In the genomic region with DNA sequence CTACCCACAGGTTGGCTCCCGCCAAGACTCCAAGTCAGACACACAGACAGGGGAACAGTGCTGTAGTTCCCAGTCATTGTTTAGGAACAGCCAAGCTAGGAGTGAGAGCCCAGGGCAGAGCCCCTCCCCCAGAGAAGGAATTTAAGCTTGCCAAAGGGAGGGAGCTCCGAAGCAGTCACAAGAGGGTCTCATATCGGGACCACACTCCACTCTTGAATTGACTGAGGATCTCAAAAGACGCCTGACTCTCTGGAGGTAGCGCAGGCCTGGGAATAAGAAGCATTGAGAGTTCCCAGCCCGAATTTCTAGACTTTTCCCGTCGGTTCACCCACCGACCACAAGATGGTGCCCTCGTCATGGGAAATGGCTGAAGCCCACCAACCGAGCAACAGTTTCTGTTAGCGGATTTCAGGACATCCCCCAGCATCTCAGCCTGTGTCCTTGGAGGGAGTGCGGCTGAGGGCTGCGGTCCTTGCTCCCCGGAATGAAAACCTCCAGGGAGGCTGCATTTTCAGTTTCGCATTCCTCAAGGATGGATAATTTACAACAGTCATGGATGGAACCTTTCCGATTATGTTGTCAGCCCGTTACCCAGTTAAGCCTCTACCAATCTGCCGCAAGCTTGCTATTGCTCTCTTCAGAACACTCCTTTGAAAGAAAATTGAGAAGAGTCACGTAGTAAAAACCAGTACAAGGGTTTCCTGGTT, we compare ENCODE assay signal across 8 mouse cellular contexts. TPM values are rescaled to one million over a fixed set of nuclear protein-coding genes. Genes with fewer than 3 reads are reported as not detected.
DNase-seq lines count a peak whose midpoint lies in the region; ATAC-seq and TF ChIP-seq lines count a peak whose summit lies in the region.

No protein-coding gene starts in this region.

- DNase-seq in WW6 (ENCODE audit: low read depth, low spot score) = peak; percentile 67
- DNase-seq in cerebellum, postnatal 36 days = peak; percentile 72 to 81
- DNase-seq in gastrocnemius, adult 2 months = peak; percentile 65
- peak; percentile 79 to 81 for DNase-seq in left cerebral cortex, adult 18-20 months (ENCODE audit: low spot score in 2 of 2)
- DNase-seq in lung, postnatal 4 days = peak; percentile 71 to 84
- DNase-seq in right cerebral cortex, adult 2 months (ENCODE audit: low spot score in 2 of 2) = peak; percentile 88 to 91
- DNase-seq in urinary bladder, postnatal 36 days (ENCODE audit: low spot score in 2 of 2) = peak; percentile 33 to 56

- peak overlapping the region; percentile 35 for H3K9ac ChIP-seq in hindbrain, embryonic 16.5 days (ENCODE audit: low read depth, low read length)

- TF ChIP-seq CTCF in gastrocnemius, adult 2 months (IDR thresholded peaks at IDR 0.05) = peak; percentile 89

- no peak overlapping the region for H3K27ac ChIP-seq in gastrocnemius, adult 2 months
- no peak overlapping the region for H3K27ac ChIP-seq in hindbrain, embryonic 16.5 days (ENCODE audit: low read depth, low read length)

- no peaks in the 10 kb centered on the region for H3K9me3 ChIP-seq in hindbrain, embryonic 16.5 days (ENCODE audit: control insufficient read depth, low read length)

- ATAC-seq in hindbrain, embryonic 16.5 days = peak; percentile 88

- H3K4me3 ChIP-seq in gastrocnemius, adult 2 months = peak overlapping the region; percentile 69
- peak overlapping the region; percentile 32 for H3K4me3 ChIP-seq in hindbrain, embryonic 16.5 days (ENCODE audit: low read length)

- peak overlapping the region; percentile 59 for H3K4me2 ChIP-seq in hindbrain, embryonic 16.5 days (ENCODE audit: low read length)

- intact Hi-C loops in gastrocnemius, adult 2 months (cut with DNase I) = loop anchor here (1.0 to 2.0 kb wide), 2 partner anchors 329 to 427 kb away; no protein-coding TSS in a partner anchor

- peaks cover 9% of the 10 kb centered on the region for H3K27me3 ChIP-seq in hindbrain, embryonic 16.5 days (replicated peaks; ENCODE audit: control insufficient read depth, insufficient read depth, low read length)

- peaks cover 3% of the 10 kb centered on the region for H3K4me1 ChIP-seq in hindbrain, embryonic 16.5 days (ENCODE audit: control insufficient read depth, insufficient read depth, low read depth, low read length)

- H3K36me3 ChIP-seq in hindbrain, embryonic 16.5 days (ENCODE audit: control insufficient read depth, insufficient read depth, low read length) = no peaks in the 10 kb centered on the region

- 5% methylated on average over 20 of the region's 20 CpGs for WGBS in hindbrain, embryonic 16.5 days

RNA-seq across cellular contexts. Expression of a gene that starts 31.6 kb away (rescaled TPM):
- 10 to 100 TPM; 25.7 to 40.5 TPM for total RNA-seq in gastrocnemius, adult 2 months (2021)
- polyA plus RNA-seq in hindbrain, embryonic 16.5 days (2015; fragmentation: Nextera tagmentation; extraction: Ambion mirVana) = 4.3 and 4.4 TPM in 2 replicates
- total RNA-seq in left cerebral cortex, adult 18-20 months (2021) = 10 to 100 TPM; 71.8 to 72.4 TPM
